Comparison of ENCODE assay signal across 13 mouse cellular contexts in the genomic region with DNA sequence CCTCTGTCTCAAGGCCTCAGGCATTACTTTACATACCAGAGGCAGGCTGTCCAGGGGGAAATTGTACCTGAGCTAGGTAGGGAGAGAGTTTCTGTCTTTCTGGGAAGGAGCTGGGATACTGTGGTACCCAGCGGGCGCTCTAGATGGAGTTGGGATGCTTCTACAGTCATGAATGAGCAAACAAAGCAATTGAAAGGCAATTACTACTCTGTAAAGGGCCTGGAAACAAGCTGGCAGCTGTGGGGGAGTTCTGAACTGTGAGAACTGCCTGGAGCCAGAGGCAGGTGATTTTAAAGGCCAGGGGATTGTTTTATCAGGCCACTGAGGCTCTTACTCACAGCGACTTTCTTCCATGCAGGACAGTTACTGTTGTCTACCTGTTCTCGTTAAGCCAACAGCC.
DNase-seq lines count a peak whose midpoint lies in the region; ATAC-seq and TF ChIP-seq lines count a peak whose summit lies in the region.
"Had no signal": no experiment of that assay in that cellular context is flagged by ENCODE, and none has a peak within 500 bp of the region (broad histone marks: within the 10 kb centered on the region; RNA-seq: fewer than 3 reads in every experiment).

No protein-coding gene starts in this region.

- 85% methylated on average over 4 of the region's 4 CpGs for WGBS in midbrain, postnatal 0 days
- WGBS in midbrain, embryonic 14.5 days, result 86% methylated on average over 4 of the region's 4 CpGs
- WGBS in forebrain, embryonic 15.5 days, result 30% methylated on average over 4 of the region's 4 CpGs
- 61% methylated on average over 4 of the region's 4 CpGs for WGBS in hindbrain, embryonic 15.5 days
- WGBS in neural tube, embryonic 15.5 days, result 24% methylated on average over 4 of the region's 4 CpGs
- WGBS in heart, adult 2 months, result 89% methylated on average over 4 of the region's 4 CpGs

- intact Hi-C loops in heart, adult 2 months (cut with DNase I), result no loop called here

- no peaks in the 10 kb centered on the region for H3K27me3 ChIP-seq in midbrain, postnatal 0 days (ENCODE audit: insufficient read depth, low read length)
- H3K27me3 ChIP-seq in midbrain, embryonic 14.5 days (ENCODE audit: control insufficient read depth, insufficient read depth, low read length), result no peaks in the 10 kb centered on the region
- H3K27me3 ChIP-seq in forebrain, embryonic 15.5 days, result no peaks in the 10 kb centered on the region
- H3K27me3 ChIP-seq in hindbrain, embryonic 15.5 days, result no peaks in the 10 kb centered on the region
- H3K27me3 ChIP-seq in neural tube, embryonic 15.5 days (replicated peaks), result no peaks in the 10 kb centered on the region
- no peaks in the 10 kb centered on the region for H3K27me3 ChIP-seq in heart, adult 2 months (ENCODE audit: control insufficient read depth, insufficient read depth, low read length)
- H3K27me3 ChIP-seq: liver, embryonic 15.5 days; midbrain, embryonic 13.5 days had no signal

- no peak overlapping the region for H3K4me3 ChIP-seq in midbrain, postnatal 0 days (ENCODE audit: low read depth, low read length)
- H3K4me3 ChIP-seq in midbrain, embryonic 14.5 days (replicated peaks; ENCODE audit: low read depth, low read length), result no peak overlapping the region
- H3K4me3 ChIP-seq in forebrain, embryonic 15.5 days, result no peak overlapping the region
- no peak overlapping the region for H3K4me3 ChIP-seq in hindbrain, embryonic 15.5 days
- no peak overlapping the region for H3K4me3 ChIP-seq in neural tube, embryonic 15.5 days (replicated peaks)
- no peak overlapping the region for H3K4me3 ChIP-seq in heart, adult 2 months
- H3K4me3 ChIP-seq: liver, embryonic 15.5 days; midbrain, embryonic 13.5 days had no signal

- no peak overlapping the region for H3K9ac ChIP-seq in midbrain, postnatal 0 days (replicated peaks; ENCODE audit: low read length, poor library complexity, severe bottlenecking)
- no peak overlapping the region for H3K9ac ChIP-seq in midbrain, embryonic 14.5 days (replicated peaks; ENCODE audit: low read length)
- H3K9ac ChIP-seq in forebrain, embryonic 15.5 days (replicated peaks), result no peak overlapping the region
- no peak overlapping the region for H3K9ac ChIP-seq in hindbrain, embryonic 15.5 days
- no peak overlapping the region for H3K9ac ChIP-seq in neural tube, embryonic 15.5 days (replicated peaks)
- H3K9ac ChIP-seq in heart, adult 2 months (ENCODE audit: low read depth, low read length), result no peak overlapping the region
- H3K9ac ChIP-seq: liver, embryonic 15.5 days; midbrain, embryonic 13.5 days had no signal

- no peak overlapping the region for H3K4me2 ChIP-seq in midbrain, postnatal 0 days (ENCODE audit: low read depth, low read length, poor library complexity, severe bottlenecking)
- H3K4me2 ChIP-seq in midbrain, embryonic 14.5 days (ENCODE audit: low read length), result no peak overlapping the region
- H3K4me2 ChIP-seq in forebrain, embryonic 15.5 days (replicated peaks), result no peak overlapping the region
- no peak overlapping the region for H3K4me2 ChIP-seq in hindbrain, embryonic 15.5 days
- H3K4me2 ChIP-seq in neural tube, embryonic 15.5 days, result no peak overlapping the region
- H3K4me2 ChIP-seq: liver, embryonic 15.5 days; midbrain, embryonic 13.5 days had no signal

- TF ChIP-seq POLR2A in heart, adult 2 months (IDR thresholded peaks at IDR 0.05; ENCODE audit: insufficient read depth, low read depth, low read length), result no peak

- DNase-seq in midbrain, postnatal 0 days (ENCODE audit: low spot score), result peak; percentile 53
- no peak for DNase-seq in midbrain, embryonic 14.5 days
- no peak for DNase-seq in adrenal gland, postnatal 10 days
- no peak for DNase-seq in heart, adult 2 months
- DNase-seq: cerebellum, adult 18-20 months; heart, postnatal 10 days had no signal

- no peaks in the 10 kb centered on the region for H3K4me1 ChIP-seq in midbrain, postnatal 0 days (ENCODE audit: insufficient read depth, low read length)
- peaks cover 11% of the 10 kb centered on the region; the same call in 1 of the 2 replicates for H3K4me1 ChIP-seq in midbrain, embryonic 14.5 days (ENCODE audit: control insufficient read depth, insufficient read depth, low read length)
- H3K4me1 ChIP-seq in forebrain, embryonic 15.5 days, result peaks cover 17% of the 10 kb centered on the region
- peaks cover 17% of the 10 kb centered on the region for H3K4me1 ChIP-seq in hindbrain, embryonic 15.5 days (replicated peaks)
- H3K4me1 ChIP-seq in neural tube, embryonic 15.5 days, result peaks cover 12% of the 10 kb centered on the region
- no peaks in the 10 kb centered on the region for H3K4me1 ChIP-seq in heart, adult 2 months (ENCODE audit: control insufficient read depth, insufficient read depth, low read length)
- H3K4me1 ChIP-seq: liver, embryonic 15.5 days had no signal

- H3K27ac ChIP-seq in midbrain, postnatal 0 days (ENCODE audit: low read depth, low read length), result no peak overlapping the region
- H3K27ac ChIP-seq in midbrain, embryonic 14.5 days (replicated peaks; ENCODE audit: low read depth, low read length), result no peak overlapping the region
- peak overlapping the region; percentile 41 for H3K27ac ChIP-seq in forebrain, embryonic 15.5 days (replicated peaks)
- peak overlapping the region; percentile 38 for H3K27ac ChIP-seq in hindbrain, embryonic 15.5 days (replicated peaks)
- H3K27ac ChIP-seq in neural tube, embryonic 15.5 days (replicated peaks), result peak overlapping the region; percentile 54
- no peak overlapping the region for H3K27ac ChIP-seq in heart, adult 2 months
- H3K27ac ChIP-seq: liver, embryonic 15.5 days had no signal

- no peaks in the 10 kb centered on the region for H3K79me2 ChIP-seq in heart, adult 2 months (replicated peaks; ENCODE audit: control insufficient read depth, insufficient read depth, low read length)

- TF ChIP-seq CTCF in midbrain, postnatal 0 days (IDR thresholded peaks at IDR 0.05), result no peak
- no peak for TF ChIP-seq CTCF in heart, adult 2 months (IDR thresholded peaks at IDR 0.05)

- ATAC-seq in midbrain, postnatal 0 days (ENCODE audit: low FRiP score), result no peak
- no peak for ATAC-seq in midbrain, embryonic 14.5 days (ENCODE audit: low FRiP score, low TSS enrichment)
- ATAC-seq in forebrain, embryonic 15.5 days (replicated peaks), result no peak
- ATAC-seq in hindbrain, embryonic 15.5 days (ENCODE audit: low FRiP score, low read depth), result no peak
- no peak for ATAC-seq in neural tube, embryonic 15.5 days (ENCODE audit: low FRiP score)
- ATAC-seq: activated CD4-positive, CD25-positive, alpha-beta regulatory T cell, adult 4 months; intestine, embryonic 16.5 days; midbrain, embryonic 13.5 days had no signal

- H3K36me3 ChIP-seq in midbrain, postnatal 0 days (ENCODE audit: insufficient read depth, low read length), result no peaks in the 10 kb centered on the region
- no peaks in the 10 kb centered on the region for H3K36me3 ChIP-seq in midbrain, embryonic 14.5 days (ENCODE audit: control insufficient read depth, insufficient read depth, low read length)
- no peaks in the 10 kb centered on the region for H3K36me3 ChIP-seq in forebrain, embryonic 15.5 days
- no peaks in the 10 kb centered on the region for H3K36me3 ChIP-seq in hindbrain, embryonic 15.5 days
- no peaks in the 10 kb centered on the region for H3K36me3 ChIP-seq in neural tube, embryonic 15.5 days
- H3K36me3 ChIP-seq in heart, adult 2 months (ENCODE audit: control insufficient read depth, insufficient read depth, low read length), result no peaks in the 10 kb centered on the region
- H3K36me3 ChIP-seq: liver, embryonic 15.5 days; midbrain, embryonic 13.5 days had no signal

- TF ChIP-seq EP300 in heart, adult 2 months (IDR thresholded peaks at IDR 0.05; ENCODE audit: insufficient read depth, low read depth, low read length), result no peak

- H3K9me3 ChIP-seq in midbrain, postnatal 0 days (ENCODE audit: low read length), result no peaks in the 10 kb centered on the region
- H3K9me3 ChIP-seq in midbrain, embryonic 14.5 days (ENCODE audit: control insufficient read depth, low read length), result no peaks in the 10 kb centered on the region
- no peaks in the 10 kb centered on the region for H3K9me3 ChIP-seq in forebrain, embryonic 15.5 days
- no peaks in the 10 kb centered on the region for H3K9me3 ChIP-seq in hindbrain, embryonic 15.5 days
- no peaks in the 10 kb centered on the region for H3K9me3 ChIP-seq in neural tube, embryonic 15.5 days (replicated peaks)
- H3K9me3 ChIP-seq: liver, embryonic 15.5 days; midbrain, embryonic 13.5 days had no signal

Comparison
In these comparisons a context has a peak if more than half of its experiments do, and no peak if none do; other contexts are left out.
1. H3K27ac ChIP-seq: peak in forebrain, embryonic 15.5 days (single experiment), hindbrain, embryonic 15.5 days (single experiment) and neural tube, embryonic 15.5 days (single experiment); none in midbrain, postnatal 0 days (single experiment), midbrain, embryonic 14.5 days (single experiment) and heart, adult 2 months (single experiment).